Mouse (Mus musculus) hindbrain, embryonic 11.5 days (tissue): ENCODE results near the gene Tbc1d9. TPM values are rescaled to one million over a fixed set of nuclear protein-coding genes. Genes with fewer than 3 reads are reported as not detected.

Experiments
- ATAC-seq: fragments of 200-750 bp; cut with Nextera tagmentation; 2 replicates; pipeline ENCODE4 v1.8.0; 2017; ENCODE audit warnings: mild to moderate bottlenecking, moderate TSS enrichment, moderate library complexity; ENCODE audit not compliant: low FRiP score
- DNase-seq: peaks from one replicate; pipeline ENCODE4 v3.0.0-alpha.2; 2015; ENCODE audit warnings: low spot score
- H3K27ac ChIP-seq: fragments of 300-500 bp; sonication (generic); 2 replicates; pipeline ENCODE4 v1.5.1; 2014; ENCODE audit warnings: mild to moderate bottlenecking, low read depth, low read length
- H3K27me3 ChIP-seq: fragments of 300-500 bp; sonication (generic); 2 replicates; pipeline ENCODE4 v1.6.1; 2014; ENCODE audit warnings: mild to moderate bottlenecking, low read length, moderate library complexity, mixed read lengths; ENCODE audit not compliant: control insufficient read depth, insufficient read depth
- H3K36me3 ChIP-seq: fragments of 300-500 bp; sonication (generic); 2 replicates; pipeline ENCODE4 v1.6.1; 2014; ENCODE audit warnings: mild to moderate bottlenecking, low read length, moderate library complexity, mixed read lengths; ENCODE audit not compliant: control insufficient read depth, insufficient read depth
- H3K4me1 ChIP-seq: fragments of 300-500 bp; sonication (generic); replicated peaks from 2 replicates; pipeline ENCODE4 v1.6.1; 2014; ENCODE audit warnings: low read length, mixed read lengths; ENCODE audit not compliant: control insufficient read depth, insufficient read depth
- H3K4me2 ChIP-seq: fragments of 300-500 bp; sonication (generic); replicated peaks from 2 replicates; pipeline ENCODE4 v1.6.1; 2014; ENCODE audit warnings: mild to moderate bottlenecking, low read depth, low read length
- H3K4me3 ChIP-seq: fragments of 300-500 bp; sonication (generic); 2 replicates; pipeline ENCODE4 v1.5.1; 2014; ENCODE audit warnings: low read depth, low read length
- H3K9ac ChIP-seq: fragments of 300-500 bp; sonication (generic); 2 replicates; pipeline ENCODE4 v1.6.1; 2014; ENCODE audit warnings: low read depth, low read length
- H3K9me3 ChIP-seq: fragments of 300-500 bp; sonication (generic); 2 replicates; pipeline ENCODE4 v1.6.1; 2016; ENCODE audit warnings: low read length; ENCODE audit not compliant: control insufficient read depth
- WGBS: fragments of 180-500 bp; shearing (Covaris S2); extraction: QIAGEN DNeasy Blood & Tissue Kit; methylation state at CpG from one replicate; pipeline ENCODE4 v1.1.7; 2014; 5-methylcytosine and 5-hydroxymethylcytosine counted together
- polyA plus RNA-seq: library from polyadenylated mRNA; unstranded; fragments of >200 nt; fragmentation: Nextera tagmentation; extraction: Ambion mirVana; gene quantifications from 2 replicates; pipeline ENCODE4 v1.2.1, GENCODE M21; 2014

Tbc1d9 gene
- polyA plus RNA-seq, 1 experiment from 2014 or later, result 12.8 TPM

GRCm38 (mm10) chr8:83260418-83261215, 95.5 kb downstream of the Tbc1d9 start:
- Histone ChIP-seq H3K27ac (no peak overlapping the region), H3K4me2 (no peak overlapping the region), H3K36me3 (0 out of 2 replicates have a peak, but pooled peaks cover 4% of the 10 kb centered on the region), H3K9me3 (no peaks in the 10 kb centered on the region), H3K4me1 (no peaks in the 10 kb centered on the region), H3K9ac (no peak overlapping the region), H3K27me3 (no peaks in the 10 kb centered on the region), H3K4me3 (no peak overlapping the region)
- peak; percentile 85 for ATAC-seq
- WGBS, result 73% methylated on average over 16 of the region's 16 CpGs
- DNase-seq, result peak; percentile 81

- H3K4me2 ChIP-seq, result no peak overlapping the region
- ATAC-seq, result no peak
- no peak overlapping the region for H3K9ac ChIP-seq
- H3K36me3 ChIP-seq, result no peaks in the 10 kb centered on the region
- no peak overlapping the region for H3K4me3 ChIP-seq
- no peak for DNase-seq
- H3K27ac ChIP-seq, result no peak overlapping the region
- 96% methylated on average over 14 of the region's 14 CpGs for WGBS
- H3K27me3 ChIP-seq, result no peaks in the 10 kb centered on the region
- no peaks in the 10 kb centered on the region for H3K4me1 ChIP-seq
- no peaks in the 10 kb centered on the region for H3K9me3 ChIP-seq
Observed at GRCm38 (mm10) chr8:83271172-83271571, 106.0 kb downstream of the Tbc1d9 start.

- H3K27ac ChIP-seq, result no peak overlapping the region
- DNase-seq (no peak), ATAC-seq (no peak)
- no peaks in the 10 kb centered on the region for H3K4me1 ChIP-seq
- no peaks in the 10 kb centered on the region for H3K27me3 ChIP-seq
- no peak overlapping the region for H3K4me3 ChIP-seq
- H3K9me3 ChIP-seq, result no peaks in the 10 kb centered on the region
- 84% methylated on average over 10 of the region's 10 CpGs for WGBS
- no peak overlapping the region for H3K9ac ChIP-seq
- H3K36me3 ChIP-seq, result no peaks in the 10 kb centered on the region
- no peak overlapping the region for H3K4me2 ChIP-seq
Observed at GRCm38 (mm10) chr8:83272464-83272863, 107.3 kb downstream of the Tbc1d9 start.

- Histone ChIP-seq H3K4me3 (no peak overlapping the region), H3K4me2 (no peak overlapping the region), H3K27me3 (no peaks in the 10 kb centered on the region), H3K9me3 (no peaks in the 10 kb centered on the region), H3K36me3 (no peaks in the 10 kb centered on the region), H3K9ac (no peak overlapping the region), H3K4me1 (no peaks in the 10 kb centered on the region), H3K27ac (no peak overlapping the region)
- no peak for DNase-seq
- WGBS, result 62% methylated on average over 11 of the region's 11 CpGs
- ATAC-seq, result no peak
Observed at GRCm38 (mm10) chr8:83274470-83274869, 109.3 kb downstream of the Tbc1d9 start.

GRCm38 (mm10) chr8:83278431-83278830, 113.3 kb downstream of the Tbc1d9 start:
- Histone ChIP-seq H3K4me2 (no peak overlapping the region), H3K9ac (no peak overlapping the region), H3K4me1 (no peaks in the 10 kb centered on the region), H3K4me3 (no peak overlapping the region), H3K27ac (no peak overlapping the region), H3K27me3 (no peaks in the 10 kb centered on the region), H3K36me3 (no peaks in the 10 kb centered on the region), H3K9me3 (no peaks in the 10 kb centered on the region)
- DNase-seq (no peak), ATAC-seq (no peak)
- WGBS, result 84% methylated on average over 6 of the region's 6 CpGs

GRCm38 (mm10) chr8:83285391-83285790, 120.2 kb downstream of the Tbc1d9 start:
- no peak for DNase-seq
- WGBS, result 85% methylated on average over 8 of the region's 8 CpGs

GRCm38 (mm10) chr8:83290176-83290575, 125.0 kb downstream of the Tbc1d9 start, which contains the start of gene Ucp1:
Ucp1 (plus strand) TSS chr8:83290352.
- Histone ChIP-seq H3K9ac (no peak within 1 kb of the TSS), H3K27me3 (0 out of 2 replicates have a peak, but pooled peaks cover 7% of the 10 kb centered on the region), H3K36me3 (no peaks in the 10 kb centered on the region), H3K9me3 (no peaks in the 10 kb centered on the region), H3K4me2 (peak within 1 kb of the TSS; percentile 40), H3K4me1 (no peaks in the 10 kb centered on the region), H3K4me3 (0 out of 2 replicates have a peak within 1 kb of the TSS, but pooled peaks have one; percentile 0), H3K27ac (no peak within 1 kb of the TSS)
- DNase-seq, result no peak
- ATAC-seq, result no peak
- WGBS, result 5% methylated on average over 20 of the region's 20 CpGs

More at GRCm38 (mm10) chr8:83285391-83285790, 120.2 kb downstream of the Tbc1d9 start:
- no peak overlapping the region for H3K9ac ChIP-seq
- no peaks in the 10 kb centered on the region for H3K36me3 ChIP-seq
- H3K4me1 ChIP-seq, result no peaks in the 10 kb centered on the region
- no peak for ATAC-seq
- H3K9me3 ChIP-seq, result no peaks in the 10 kb centered on the region
- H3K27ac ChIP-seq, result no peak overlapping the region
- H3K4me3 ChIP-seq, result no peak overlapping the region
- H3K4me2 ChIP-seq, result no peak overlapping the region
- 0 out of 2 replicates have a peak, but pooled peaks cover 4% of the 10 kb centered on the region for H3K27me3 ChIP-seq

- Histone ChIP-seq H3K9ac (no peak overlapping the region), H3K4me1 (no peaks in the 10 kb centered on the region), H3K27me3 (no peaks in the 10 kb centered on the region), H3K9me3 (no peaks in the 10 kb centered on the region), H3K27ac (no peak overlapping the region), H3K4me2 (no peak overlapping the region), H3K4me3 (no peak overlapping the region), H3K36me3 (no peaks in the 10 kb centered on the region)
- DNase-seq, result no peak
- 83% methylated on average over 4 of the region's 4 CpGs for WGBS
- no peak for ATAC-seq
Observed at GRCm38 (mm10) chr8:83297375-83297774, 132.2 kb downstream of the Tbc1d9 start.

GRCm38 (mm10) chr8:83300135-83300534, 135.0 kb downstream of the Tbc1d9 start:
- Histone ChIP-seq H3K36me3 (no peaks in the 10 kb centered on the region), H3K4me3 (no peak overlapping the region), H3K27me3 (no peaks in the 10 kb centered on the region), H3K9ac (no peak overlapping the region), H3K27ac (no peak overlapping the region), H3K4me1 (no peaks in the 10 kb centered on the region), H3K4me2 (no peak overlapping the region), H3K9me3 (no peaks in the 10 kb centered on the region)
- DNase-seq (no peak), ATAC-seq (no peak)
- WGBS, result 38% methylated on average over 1 of the region's 1 CpGs
